Mouse (Mus musculus) thymus, adult 18-20 months (tissue): ENCODE data around the gene Ispd.

Experiments
- DNase-seq, 2 experiments: peaks; one replicate each; pipeline ENCODE4 v3.0.0; 2022; ENCODE audit warnings: mixed read lengths in 2 of 2

The Ispd gene

DNA sequence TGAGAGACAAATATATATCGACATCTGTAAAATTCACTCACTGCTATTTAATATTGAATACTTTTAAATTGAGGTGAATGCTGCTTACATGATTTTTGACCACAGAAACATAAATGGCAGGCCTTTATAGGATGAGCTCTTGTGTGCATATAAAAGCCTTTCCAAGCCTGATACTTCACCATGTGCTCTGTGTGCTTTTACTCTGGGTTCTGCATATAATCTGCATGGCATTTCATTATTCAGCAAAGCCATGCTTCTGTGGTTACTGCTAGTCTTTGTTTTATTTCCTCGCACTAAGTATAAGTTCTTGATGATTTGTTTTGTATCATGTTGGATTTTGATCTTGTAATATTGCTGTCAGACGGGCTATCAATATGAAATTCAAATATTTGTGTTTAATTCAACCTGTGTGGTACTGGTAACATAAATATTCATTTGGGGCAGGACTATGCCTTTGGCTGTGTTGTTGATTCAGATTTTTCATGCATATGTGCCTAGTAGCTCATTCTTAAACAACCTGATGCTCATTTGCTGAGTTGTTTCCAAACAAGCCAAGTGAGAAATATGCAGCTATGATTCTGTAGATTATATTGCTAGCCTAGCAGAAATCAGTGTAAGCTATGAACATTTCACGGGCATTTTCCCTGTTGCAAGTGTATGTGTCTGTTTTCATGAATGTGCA lies 189.3 kb downstream of the Ispd start:
- DNase-seq = no peak

DNA sequence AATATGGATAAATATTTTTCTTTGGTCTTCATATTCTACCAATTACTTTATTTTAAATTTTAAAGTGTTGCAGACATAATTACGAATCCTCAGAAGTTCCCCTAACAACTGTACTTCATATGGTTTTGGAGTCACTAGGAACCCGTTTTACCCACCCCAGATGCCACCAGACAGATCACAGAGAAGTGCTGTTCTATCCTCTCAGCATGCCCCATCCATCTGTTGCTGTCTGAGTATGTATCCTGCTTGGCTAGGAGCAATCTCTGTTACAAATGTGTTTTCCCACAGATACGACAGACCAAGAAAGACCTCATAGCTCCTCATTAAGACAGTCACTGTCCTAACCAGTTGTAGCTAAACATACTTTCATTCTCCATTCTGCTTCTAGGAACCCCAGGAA lies 203.6 kb downstream of the Ispd start:
- no peak for DNase-seq

DNA sequence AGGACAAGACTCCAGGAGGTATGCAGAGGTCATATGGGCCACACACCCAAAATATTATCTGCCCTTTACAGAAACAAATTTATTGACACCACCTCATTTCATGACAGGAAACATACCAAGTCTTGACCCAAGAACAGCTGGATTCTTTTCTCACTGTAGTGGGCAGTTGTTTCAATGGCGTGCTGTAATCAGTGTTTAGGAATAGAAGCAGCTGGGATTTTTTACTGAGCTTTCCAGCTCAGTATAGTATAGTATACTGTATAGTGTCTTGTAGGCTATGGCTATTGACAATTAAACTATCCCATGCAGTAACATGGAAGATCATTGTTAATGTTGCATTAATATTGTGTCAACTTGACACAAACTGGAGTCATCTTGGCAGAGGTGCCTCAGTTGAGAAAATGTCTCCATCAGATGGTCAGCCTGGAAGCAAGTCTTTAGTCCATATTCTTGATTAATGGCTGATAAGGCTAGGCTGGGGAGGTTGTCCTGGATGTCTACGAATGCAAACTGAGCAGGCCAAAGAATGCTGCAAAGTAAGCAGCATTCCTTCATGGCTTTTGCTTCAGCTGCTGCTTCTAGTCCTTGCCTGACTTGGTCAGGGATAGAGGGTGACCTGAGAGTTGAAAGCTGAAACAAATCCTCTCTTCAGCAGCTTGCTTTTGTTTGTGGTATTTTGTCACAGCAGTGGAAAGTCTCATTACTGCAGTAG lies 216.4 kb downstream of the Ispd start:
- no peak for DNase-seq

DNA sequence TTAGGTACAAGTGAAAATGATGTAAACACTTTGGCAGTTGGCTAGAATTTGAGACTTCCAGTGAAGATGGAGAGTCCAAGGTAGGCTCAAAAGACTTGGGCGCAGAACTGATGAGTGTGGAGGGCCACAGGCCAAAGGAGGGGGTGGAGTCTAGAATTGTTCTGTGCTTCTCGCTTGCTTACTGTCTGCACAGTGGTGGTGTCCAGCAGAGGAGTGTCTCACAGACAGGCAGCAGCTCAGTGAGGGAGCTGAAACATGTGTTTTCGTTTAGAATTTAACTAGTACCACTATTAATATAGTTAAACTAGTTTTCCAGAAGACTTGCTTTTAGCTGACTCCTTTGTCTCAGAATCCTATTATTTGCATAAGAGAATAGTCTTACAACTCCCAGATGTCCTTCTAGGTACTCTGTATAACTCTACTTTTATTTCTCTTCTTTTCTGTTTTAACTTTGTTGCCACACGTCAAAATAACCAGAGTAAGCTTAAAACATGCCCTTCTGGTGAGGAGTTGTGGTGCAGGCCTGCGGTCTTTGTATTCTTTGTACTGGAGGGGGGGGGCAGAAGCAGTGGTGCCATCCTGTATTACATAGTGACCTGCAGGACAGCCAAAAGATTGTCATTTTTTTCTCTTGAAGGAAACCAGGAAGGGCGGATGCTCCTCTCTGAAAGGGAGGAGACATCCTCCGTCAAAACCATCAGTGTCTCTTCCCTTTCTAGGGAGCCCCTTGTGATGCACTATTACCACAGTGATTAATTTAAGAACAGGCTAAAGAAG lies 240.9 kb downstream of the Ispd start:
- no peak for DNase-seq

DNA sequence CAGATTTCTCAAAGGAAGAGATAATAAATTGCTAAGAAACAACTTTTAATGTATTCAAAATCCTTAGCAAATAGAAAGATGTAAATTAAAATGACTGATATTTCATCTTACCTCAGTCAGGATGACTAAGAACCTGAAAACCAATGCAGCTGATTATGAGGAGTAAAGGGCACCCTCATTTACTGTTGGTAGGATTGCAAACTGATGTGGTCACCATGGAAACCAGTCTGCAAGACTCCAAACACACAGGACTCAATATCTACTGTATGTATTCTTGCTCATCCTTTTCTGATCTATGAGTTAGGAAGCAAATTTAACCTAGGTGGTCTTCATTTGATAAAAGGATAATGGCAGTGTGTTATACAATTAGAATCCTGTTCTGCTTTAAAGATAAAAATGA lies 246.0 kb downstream of the Ispd start:
- DNase-seq = no peak

DNA sequence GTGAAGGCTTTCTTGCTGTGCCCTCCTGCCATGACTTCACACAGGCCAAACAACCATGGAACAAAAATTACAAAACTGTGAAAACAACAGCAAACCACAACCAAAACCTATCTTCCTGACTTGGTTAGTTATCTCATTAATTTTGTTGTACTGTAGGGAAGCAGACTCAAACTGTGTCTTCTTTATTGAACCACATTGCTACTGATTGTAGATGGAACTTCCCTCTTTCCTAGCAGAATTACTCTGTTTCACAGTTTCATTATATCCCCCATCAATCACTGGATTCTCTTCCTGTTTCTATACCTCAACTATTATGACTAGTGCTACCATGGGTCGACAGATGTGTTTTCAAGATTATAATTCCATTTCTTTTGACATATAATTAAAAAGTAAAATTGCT lies 251.2 kb downstream of the Ispd start:
- DNase-seq = no peak

DNA sequence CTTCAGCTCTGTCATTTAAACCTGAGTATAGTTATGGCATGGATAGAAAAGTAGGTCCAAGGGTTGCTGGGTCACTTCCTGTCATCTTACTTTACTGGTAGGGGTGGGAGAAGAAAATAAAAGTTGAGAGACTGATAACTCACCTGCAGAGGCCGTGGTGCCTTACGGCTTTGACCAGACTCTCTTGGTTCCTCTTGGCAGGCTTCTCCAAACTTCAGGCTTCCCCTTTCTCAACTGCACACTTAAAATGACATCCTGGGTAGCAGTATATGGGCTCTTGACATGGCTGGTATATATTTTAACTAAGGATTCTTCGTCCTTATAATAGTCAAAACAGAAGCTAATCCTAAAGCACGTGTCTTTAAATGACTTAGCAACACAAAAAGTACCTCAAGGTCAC lies 266.3 kb downstream of the Ispd start:
- no peak for DNase-seq

DNA sequence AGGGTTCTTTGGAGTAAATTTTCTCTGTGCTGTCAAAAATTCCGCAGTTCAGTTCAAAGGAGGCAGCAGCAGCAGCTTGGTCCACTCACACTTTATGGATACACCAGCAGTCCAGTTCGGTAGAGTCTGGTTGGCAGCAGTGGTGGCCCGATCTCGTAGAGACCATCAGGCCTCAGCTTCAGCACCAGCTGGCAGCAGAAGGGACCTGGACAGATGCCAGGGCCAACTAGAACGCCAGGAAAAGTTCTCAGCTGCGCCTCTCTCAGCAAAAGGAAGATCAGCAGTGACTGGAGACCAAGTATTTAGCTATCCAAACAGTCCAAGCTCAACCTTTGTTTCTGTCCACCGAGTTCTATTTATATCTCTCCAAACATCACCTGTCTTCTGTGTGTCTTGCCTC lies 281.2 kb downstream of the Ispd start:
- DNase-seq = no peak

DNA sequence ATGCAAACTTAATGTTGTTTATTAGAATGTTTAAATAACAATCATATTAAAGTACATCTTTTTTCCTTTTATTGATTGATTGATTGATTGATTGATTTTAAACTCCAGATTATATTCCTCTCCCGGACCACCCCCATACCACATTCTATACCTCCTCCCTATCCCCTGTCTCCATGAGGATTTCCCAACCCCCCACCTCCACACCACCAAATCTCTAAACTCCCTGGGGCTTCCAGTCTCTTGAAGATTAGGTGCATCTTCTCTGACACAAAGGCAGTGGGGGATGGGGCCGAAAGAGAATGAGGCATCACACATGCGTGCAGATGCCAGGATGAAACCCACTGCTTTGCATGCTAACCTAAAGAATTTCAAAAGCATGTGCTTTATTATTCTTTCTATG lies 283.5 kb downstream of the Ispd start:
- no peak for DNase-seq

DNA sequence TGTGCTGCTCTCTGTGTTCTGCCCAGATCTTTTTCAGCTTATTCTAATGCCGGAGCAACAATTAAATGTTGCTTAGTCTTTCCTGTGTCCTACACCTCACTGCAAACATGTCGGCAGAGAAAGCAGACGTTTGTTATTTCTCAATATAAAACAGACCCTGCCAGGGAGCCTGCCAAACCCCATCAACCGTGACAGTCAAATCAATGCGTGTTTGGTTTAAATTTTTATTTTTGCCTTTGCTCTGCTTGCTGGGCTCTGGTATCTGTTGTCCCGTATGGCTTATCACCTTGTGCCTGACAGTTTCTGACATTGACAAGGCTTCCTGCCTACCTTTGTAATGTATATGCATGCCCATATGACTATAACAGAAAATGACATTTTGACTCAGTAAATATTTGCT lies 285.5 kb downstream of the Ispd start:
- DNase-seq = no peak

DNA sequence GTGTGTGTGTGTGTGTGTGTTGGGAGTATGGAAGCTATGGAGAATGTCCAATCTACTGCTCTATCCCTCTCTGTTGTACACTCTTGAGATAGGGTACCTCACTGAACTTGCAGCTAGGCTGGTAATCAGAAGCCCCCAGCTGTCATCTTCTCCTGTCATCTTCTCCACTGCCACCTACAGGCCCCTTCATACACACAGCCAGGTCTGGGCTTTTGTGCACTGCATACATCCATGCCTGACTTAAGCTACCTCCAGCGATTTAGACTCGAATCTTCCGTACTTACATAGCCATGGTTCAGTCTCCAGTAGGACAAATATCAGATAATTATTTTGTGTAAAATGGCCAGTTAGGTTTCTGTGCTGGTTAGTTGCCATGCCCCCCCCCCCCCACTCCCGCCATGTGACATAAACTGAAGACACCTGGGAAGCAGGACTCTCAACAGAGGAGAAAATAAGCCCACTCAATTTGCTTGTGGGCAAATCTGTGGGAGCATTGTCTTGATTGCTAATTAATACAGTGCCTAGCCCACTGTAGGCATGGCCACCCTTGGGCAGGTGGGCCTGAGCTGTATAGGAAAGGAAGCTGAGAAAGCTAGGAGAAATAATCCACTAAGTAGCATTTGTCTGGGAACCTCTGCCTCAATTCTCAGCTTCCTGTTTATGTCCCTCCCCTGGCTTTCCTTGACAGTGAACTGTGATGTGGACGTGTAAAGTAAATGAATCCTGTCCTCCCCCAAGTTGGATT lies 289.1 kb downstream of the Ispd start:
- no peak for DNase-seq

DNA sequence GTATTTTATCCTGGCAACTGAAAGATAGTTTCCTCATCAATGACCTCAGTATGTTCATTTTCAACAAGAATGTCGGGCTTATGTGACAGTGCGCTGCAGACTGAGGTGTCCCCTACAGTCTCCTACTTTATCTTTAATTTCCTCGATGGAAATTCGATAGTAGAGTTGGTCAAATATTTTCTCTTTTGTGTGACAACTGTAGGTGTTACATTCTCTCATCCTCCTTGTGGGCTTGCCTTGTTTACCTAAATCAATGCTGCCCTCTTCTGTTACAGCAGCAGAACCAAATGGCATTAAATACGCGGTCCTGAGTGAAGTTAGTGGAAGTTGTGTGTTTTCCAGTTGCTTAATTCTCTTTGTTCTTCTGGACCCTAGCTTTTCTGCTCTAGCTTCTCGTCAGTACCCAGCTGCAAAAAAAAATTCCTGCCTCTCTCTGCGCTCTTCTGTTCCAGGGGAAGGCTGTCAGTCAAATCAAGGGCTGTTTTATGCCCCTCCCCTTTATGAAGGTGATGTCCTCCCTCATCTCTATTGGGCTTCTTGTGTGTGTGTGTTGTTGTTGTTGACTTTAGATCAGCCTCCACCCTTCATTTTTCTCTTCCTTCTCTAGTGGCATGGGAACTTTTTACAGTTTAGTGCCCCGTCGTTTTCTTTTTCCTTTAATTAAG lies 289.8 kb downstream of the Ispd start:
- no peak for DNase-seq

DNA sequence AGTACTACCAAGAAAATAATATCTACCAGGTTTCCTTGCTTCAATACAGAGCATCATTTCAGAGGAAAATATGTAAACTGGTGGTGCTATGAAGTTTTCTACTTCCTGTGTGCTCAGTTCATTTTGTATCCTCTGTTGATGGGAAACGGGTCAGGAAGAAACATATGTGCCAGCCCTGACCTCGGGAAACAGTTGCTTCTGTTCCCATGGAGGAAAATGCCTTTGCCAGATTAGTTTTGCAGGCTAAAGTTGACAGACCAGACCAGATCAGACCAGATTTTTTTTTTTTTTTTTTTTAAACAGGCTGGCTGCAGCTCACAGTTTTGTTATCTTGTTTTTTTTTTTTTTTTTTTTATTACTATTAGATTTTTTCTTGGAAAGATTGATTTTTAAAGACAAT lies 293.2 kb downstream of the Ispd start:
- DNase-seq = no peak

DNA sequence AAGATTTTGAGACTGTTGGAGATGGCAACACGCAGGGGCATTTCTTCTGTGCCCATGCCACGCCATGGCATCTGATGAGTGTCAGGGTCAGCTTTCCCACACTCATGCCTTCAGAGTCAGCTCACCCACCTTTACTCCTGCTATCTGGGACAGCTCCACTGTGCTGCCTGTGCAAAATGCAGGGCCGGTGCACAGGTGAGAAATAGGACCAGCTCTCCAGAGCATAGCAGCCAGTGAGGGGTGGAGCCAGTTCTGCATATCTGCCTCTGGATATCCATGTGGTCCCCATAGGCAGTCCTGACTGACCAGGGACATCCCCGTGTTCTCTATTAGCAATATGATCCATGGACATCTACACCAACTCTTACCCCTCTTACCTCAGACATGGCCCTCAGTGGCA lies 297.0 kb downstream of the Ispd start:
- DNase-seq = no peak

DNA sequence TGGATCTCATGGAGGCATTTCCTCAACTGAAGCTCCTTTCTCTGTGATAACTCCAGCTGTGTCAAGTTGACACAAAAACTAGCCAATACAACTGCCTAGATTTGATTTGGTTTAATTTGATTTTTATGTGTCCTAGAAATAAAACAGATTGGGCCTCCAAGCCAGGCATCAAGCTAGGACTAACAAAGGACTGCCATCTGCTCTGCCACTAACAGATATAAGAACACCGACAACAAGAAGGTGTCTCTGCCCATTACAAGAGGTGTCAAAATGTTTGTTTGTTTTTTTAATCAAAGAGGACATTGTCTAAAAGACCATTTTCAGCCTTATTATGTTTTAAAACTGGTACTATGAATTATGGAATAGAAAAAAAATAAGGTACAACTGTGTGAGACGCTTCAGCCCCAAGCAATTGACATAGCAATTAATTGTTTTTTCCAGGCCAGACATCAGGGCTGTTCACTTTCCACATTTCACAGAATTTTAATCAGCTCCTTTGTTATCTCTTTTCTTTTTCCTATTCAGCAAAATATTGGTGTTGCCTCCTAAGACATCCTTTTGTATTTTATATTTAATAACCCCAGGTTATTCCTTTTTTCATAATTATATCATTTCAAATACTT lies 299.7 kb downstream of the Ispd start:
- no peak for DNase-seq

DNA sequence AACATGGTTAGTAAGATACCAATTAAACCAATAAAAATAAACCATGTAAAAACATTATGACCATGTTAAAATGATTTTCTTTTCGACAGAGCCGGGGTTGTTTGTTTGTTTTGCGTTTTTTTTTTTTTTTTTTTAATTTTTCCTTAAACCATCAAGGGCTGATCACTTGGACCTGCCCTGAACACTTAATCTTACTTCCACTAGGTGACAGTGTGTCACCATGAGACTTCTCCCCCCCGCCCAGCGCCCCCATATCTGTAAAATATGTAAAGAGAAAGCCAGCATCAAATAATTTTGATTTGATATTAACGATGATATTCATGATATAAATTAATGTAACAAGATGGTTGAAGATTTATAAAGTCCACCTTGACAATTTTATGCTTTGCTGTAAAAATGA lies 300.5 kb downstream of the Ispd start:
- DNase-seq = no peak

DNA sequence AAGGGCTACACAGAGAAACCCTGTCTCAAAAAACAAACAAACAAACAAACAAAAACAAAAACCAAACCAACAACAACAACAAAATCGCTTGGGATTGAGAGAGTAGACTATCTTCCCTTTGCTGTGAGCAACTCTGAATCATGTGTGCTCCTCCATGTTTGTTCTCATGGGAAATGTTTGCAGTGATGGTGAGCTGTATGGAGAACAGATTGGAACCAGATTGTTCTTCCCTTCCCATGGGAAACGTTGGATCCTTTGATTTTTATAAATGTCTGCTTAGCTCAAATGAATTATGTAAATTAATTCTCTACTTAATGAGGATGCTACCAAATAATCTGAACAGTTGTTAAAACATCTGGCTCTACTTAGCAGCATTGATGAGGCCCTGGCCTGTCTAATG lies 312.8 kb downstream of the Ispd start:
- DNase-seq = no peak

DNA sequence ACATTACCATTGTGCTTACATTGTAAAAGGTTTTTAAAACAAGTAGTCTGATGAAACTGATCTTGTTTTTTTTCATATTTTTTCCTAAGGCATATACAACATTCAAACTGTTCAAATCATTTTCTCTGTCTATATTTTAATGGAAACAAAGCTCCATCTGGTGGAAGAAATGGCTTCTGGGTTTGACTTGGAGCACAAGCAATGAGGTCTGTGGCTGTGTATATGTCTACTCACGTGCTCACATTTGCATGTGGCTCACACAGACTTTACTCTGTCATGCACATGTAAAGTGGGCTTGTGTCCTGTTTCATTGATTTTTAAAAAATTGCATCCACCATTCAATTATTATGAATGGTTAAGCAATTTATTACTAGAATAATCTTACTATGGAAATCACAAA lies 323.1 kb downstream of the Ispd start:
- DNase-seq = no peak

DNA sequence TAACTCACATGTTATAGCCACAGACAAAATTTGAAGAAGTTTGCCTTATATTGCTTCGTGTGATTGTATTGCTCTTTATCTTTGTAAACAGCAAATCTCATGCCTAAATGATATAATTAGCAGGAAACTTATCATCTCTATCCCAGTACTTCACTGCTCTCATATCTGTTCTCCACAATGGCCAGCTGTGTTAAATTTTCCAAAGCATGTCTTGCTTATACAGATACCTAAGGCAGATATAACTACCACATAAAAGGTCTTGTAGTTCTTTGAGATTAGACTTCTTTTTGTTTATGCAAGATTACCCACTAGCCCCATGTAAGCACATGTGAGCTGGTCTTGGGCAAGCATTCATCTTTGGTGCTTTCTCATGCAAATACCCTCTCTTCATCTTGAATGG lies 327.6 kb downstream of the Ispd start:
- no peak for DNase-seq

DNA sequence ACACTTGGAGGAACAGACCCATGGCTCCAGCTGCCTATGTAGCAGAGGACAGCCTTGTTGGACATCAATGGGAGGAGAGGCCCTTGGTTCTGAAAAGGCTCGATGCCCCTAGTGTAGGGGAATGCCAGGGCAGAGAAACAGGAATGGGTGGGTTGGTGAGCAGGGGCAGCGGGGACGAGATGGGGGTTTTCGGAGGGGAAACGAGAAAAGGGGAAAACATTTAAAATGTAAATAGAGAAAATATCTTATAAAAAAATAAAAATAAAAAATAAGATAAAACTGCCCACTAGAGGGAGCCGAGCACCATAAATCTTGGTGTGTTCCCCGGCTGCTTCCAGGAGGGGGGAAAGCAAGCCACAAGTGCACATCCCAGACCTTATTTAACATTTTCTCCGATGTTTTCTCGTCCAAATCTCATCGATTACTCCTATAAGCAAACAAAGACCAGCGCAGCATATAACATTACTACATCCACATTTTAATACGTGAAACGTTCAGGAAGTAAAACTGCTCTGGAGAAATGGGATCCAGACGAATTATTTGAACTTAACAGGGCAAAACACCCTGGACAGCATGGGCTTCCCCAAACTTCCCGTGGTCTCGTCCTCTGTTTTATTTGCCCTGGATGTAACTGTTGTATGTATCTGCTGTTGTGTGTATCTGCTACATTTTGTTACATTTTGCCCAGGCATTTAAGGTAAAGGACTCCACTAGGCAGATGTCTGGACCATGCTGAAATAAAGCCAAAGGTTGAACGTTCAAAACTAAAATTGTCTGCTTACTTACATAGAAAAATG lies 332.8 kb downstream of the Ispd start:
- peak in 1 of 2 experiments; percentile 4 for DNase-seq

DNA sequence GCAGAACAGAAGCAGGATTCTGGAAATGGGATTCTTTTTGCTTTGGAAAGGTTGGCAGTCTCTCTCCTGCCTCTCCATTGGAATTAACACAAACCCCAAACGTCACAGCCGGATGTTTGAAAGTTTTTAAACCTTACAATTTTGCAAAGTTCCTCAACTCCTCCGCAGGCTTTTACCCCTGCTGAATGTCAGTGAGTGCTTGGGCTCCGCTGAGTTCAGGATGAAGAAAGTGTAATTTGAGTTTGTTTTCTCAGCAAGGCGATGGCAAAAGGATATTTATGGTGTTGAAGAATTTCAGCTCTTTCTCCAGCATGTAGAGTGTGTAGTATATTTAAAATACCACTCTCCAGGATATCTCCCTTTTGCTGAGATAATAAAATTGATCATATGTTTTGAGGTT lies 336.3 kb downstream of the Ispd start:
- DNase-seq = no peak

DNA sequence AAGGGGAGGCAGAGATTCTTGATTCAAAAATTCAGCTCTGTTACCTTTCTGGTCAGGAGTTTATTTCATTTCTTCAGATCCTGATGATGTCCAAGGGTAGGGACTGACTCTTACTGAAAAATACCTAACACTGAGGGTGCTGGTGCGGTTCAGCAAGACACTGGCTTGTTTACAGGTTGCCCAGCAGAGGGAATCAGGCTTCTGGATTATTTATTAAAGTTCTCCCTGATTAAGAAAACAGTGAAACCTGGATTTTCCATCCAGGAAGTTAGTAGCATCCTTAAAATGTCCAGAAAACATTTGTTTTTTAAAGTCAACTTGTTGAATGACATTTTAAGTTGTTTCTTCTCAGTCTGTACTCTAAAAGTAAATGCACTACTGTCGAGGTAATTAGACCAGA lies 337.2 kb downstream of the Ispd start:
- no peak for DNase-seq
